Mouse (Mus musculus): ENCODE results near the gene Trp53rkb.

GRCm38 (mm10) chr2:166774275-166774674 lies 18.1 kb upstream of the Trp53rkb start:
- TF ChIP-seq CTCF (conservative IDR thresholded peaks at IDR 0.05 in 1 of 2, IDR thresholded peaks at IDR 0.05 in 1 of 2; ENCODE audit: low read depth in 2 of 2, low read length in 2 of 2) (no peak), EP300 (IDR thresholded peaks at IDR 0.05; ENCODE audit: low read length) (no peak), ZC3H11A (IDR thresholded peaks at IDR 0.05; ENCODE audit: low read depth, low read length) (no peak), NRF1 (IDR thresholded peaks at IDR 0.05; ENCODE audit: low read depth, low read length) (no peak), CHD2 (IDR thresholded peaks at IDR 0.05; ENCODE audit: low read length) (no peak)

All from CH12.LX (cell line).